Mouse (Mus musculus) layer of hippocampus, postnatal 25 days (tissue): ENCODE measurements around the gene Olfr209. TPM values are rescaled to one million over a fixed set of nuclear protein-coding genes. Genes with fewer than 3 reads are reported as not detected.
"Not testable (repeated sequence)": the region's sequence is repeated elsewhere in the genome, so short reads cannot be mapped to it uniquely, and the experiment has no call there.

ENCODE experiments used
- DNase-seq, 2 experiments: peaks; one replicate each; pipeline ENCODE4 v3.0.0; 2022; ENCODE audit warnings: mixed read lengths in 2 of 2, low spot score in 1 of 2; ENCODE audit errors: extremely low spot score in 1 of 2
- total RNA-seq, 2 experiments: library from RNA; stranded (reverse); gene quantifications; 2 replicates each; pipeline ENCODE4 v1.2.3; 2021

Gene Olfr209
- not detected for total RNA-seq

- no peak for DNase-seq
Observed at GRCm38 (mm10) chr16:59363893-59364292, at the start of gene Olfr209. Olfr209 (minus strand) TSS chr16:59363993.

GRCm38 (mm10) chr16:59413475-59413874 lies 49.7 kb upstream of the Olfr209 start:
- DNase-seq = no peak

GRCm38 (mm10) chr16:59409800-59410199 lies 46.0 kb upstream of the Olfr209 start:
- no peak for DNase-seq

GRCm38 (mm10) chr16:59409341-59409748 lies 45.6 kb upstream of the Olfr209 start:
- DNase-seq = no peak

- DNase-seq = no peak
Observed at GRCm38 (mm10) chr16:59407032-59407431, 43.2 kb upstream of the Olfr209 start, which contains the start of gene Gabrr3. Gabrr3 (plus strand) TSS chr16:59407332.

GRCm38 (mm10) chr16:59404798-59405197 lies 41.0 kb upstream of the Olfr209 start:
- no peak for DNase-seq

- no peak for DNase-seq
Observed at GRCm38 (mm10) chr16:59403684-59404083, 39.9 kb upstream of the Olfr209 start.

- no peak for DNase-seq
Observed at GRCm38 (mm10) chr16:59401985-59402384, 38.2 kb upstream of the Olfr209 start.

GRCm38 (mm10) chr16:59401102-59401501 lies 37.3 kb upstream of the Olfr209 start:
- no peak for DNase-seq

- peak; percentile 23 to 35 for DNase-seq
Observed at GRCm38 (mm10) chr16:59393300-59393699, 29.5 kb upstream of the Olfr209 start.

- DNase-seq = no peak
Observed at GRCm38 (mm10) chr16:59349146-59349545, 14.6 kb downstream of the Olfr209 start, which contains the start of gene Olfr206. Olfr206 (minus strand) TSS chr16:59349246.

- DNase-seq = no peak
Observed at GRCm38 (mm10) chr16:59331038-59331437, 32.8 kb downstream of the Olfr209 start, which contains the start of gene Olfr205. Olfr205 (minus strand) TSS chr16:59331138.

- DNase-seq = not testable (repeated sequence)
Observed at GRCm38 (mm10) chr16:59323262-59323661, 40.5 kb downstream of the Olfr209 start.

GRCm38 (mm10) chr16:59318148-59318547 lies 45.6 kb downstream of the Olfr209 start, which contains the start of gene Olfr204:
Olfr204 (minus strand) TSS chr16:59318248.
- DNase-seq = no peak

Other genes with a start within 250 kb of the Olfr209 start
- not detected for gene Olfr194, start 242.9 kb downstream of the Olfr209 start, total RNA-seq
- gene Olfr195, start 216.9 kb downstream of the Olfr209 start, total RNA-seq = not detected
- gene Olfr196, start 193.5 kb downstream of the Olfr209 start, total RNA-seq = not detected
- not detected for gene Olfr198, start 160.5 kb downstream of the Olfr209 start, total RNA-seq
- not detected for gene Olfr199, start 144.2 kb downstream of the Olfr209 start, total RNA-seq
- not detected for gene Olfr201, start 91.4 kb downstream of the Olfr209 start, total RNA-seq
- gene Olfr202, start 77.2 kb downstream of the Olfr209 start, total RNA-seq = not detected
- not detected for gene Olfr203, start 65.1 kb downstream of the Olfr209 start, total RNA-seq
- gene Olfr204, start 45.7 kb downstream of the Olfr209 start, total RNA-seq = not detected
- not detected for gene Olfr205, start 32.9 kb downstream of the Olfr209 start, total RNA-seq
- gene Olfr206, start 14.7 kb downstream of the Olfr209 start, total RNA-seq = not detected
- gene Gabrr3, start 43.3 kb upstream of the Olfr209 start, total RNA-seq = under 1 TPM in 1 of 2 experiments, not detected in 1; 0.15 TPM
- gene Riox2, start 107.8 kb upstream of the Olfr209 start, total RNA-seq = 10 to 100 TPM; 13.8 to 16.2 TPM
- 1 to 10 TPM; 3.7 to 4.1 TPM for gene Crybg3, start 237.0 kb upstream of the Olfr209 start, total RNA-seq